Mouse (Mus musculus): ENCODE measurements around the gene Lingo4. TPM values are rescaled to one million over a fixed set of nuclear protein-coding genes. Genes with fewer than 3 reads are reported as not detected.

Lingo4 gene
- 0.18 TPM in 1 of 2 replicates, not detected in the other for polyA plus RNA-seq (2011; ENCODE audit: insufficient read length, low read depth, missing spikeins)

DNA sequence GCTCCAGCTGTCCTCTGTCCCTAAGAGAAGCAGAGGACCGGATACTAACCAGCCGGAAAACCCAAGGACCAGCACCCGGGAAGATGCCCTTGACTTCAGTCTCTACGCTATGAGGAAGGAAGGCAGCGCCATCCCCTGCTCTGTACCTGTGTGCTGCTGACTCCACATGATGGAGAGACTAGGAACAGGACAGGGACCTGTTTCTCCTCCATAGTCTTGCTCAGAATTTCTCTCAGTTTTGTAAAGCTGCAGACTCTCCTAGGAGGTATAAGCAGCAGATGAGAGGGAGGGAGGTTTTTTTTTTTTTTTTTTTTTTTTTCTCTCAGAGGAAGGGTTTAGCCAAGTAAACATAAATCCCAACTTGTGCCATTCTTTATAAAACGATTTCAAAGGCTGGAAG lies at the start of gene Lingo4:
Gene Lingo4, plus strand, starts transcription at position 301 of the 400 bp plus-strand sequence.
- Histone ChIP-seq H3K4me3 (ENCODE audit: insufficient read depth, low read length) (peak within 1 kb of the TSS; percentile 14; the same call in 1 of the 2 replicates), H3K27ac (ENCODE audit: insufficient read depth, low read length) (no peak within 1 kb of the TSS), H3K4me1 (ENCODE audit: control insufficient read depth, insufficient read depth, low read length) (no peaks in the 10 kb centered on the region)
- TF ChIP-seq CTCF (IDR thresholded peaks at IDR 0.05; ENCODE audit: borderline replicate concordance, insufficient read depth, low read length) (no peak), POLR2A (IDR thresholded peaks at IDR 0.05; ENCODE audit: low read depth, low read length) (no peak)

DNA sequence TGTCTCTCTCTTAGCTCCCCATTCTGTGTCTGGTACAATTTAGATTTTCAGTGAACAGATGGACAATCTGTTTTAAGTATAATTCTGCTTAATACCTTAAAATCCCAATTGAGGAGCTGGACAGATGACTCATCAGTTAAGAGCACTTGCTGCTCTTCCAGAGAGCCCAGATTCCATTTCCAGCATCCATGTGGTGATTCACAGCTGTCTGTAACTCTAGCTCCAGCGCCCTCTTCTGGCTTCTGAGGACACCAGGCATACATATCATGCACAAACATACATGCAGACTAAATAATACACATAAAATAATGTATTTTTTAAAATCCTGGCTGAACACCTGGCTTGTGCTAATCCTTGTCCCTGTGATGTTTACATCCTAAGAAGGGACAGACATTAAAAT lies 37.5 kb upstream of the Lingo4 start:
- Histone ChIP-seq H3K27ac (ENCODE audit: insufficient read depth, low read length) (no peak overlapping the region), H3K4me1 (ENCODE audit: control insufficient read depth, insufficient read depth, low read length) (no peaks in the 10 kb centered on the region), H3K4me3 (ENCODE audit: insufficient read depth, low read length) (no peak overlapping the region)
- TF ChIP-seq POLR2A (IDR thresholded peaks at IDR 0.05; ENCODE audit: low read depth, low read length) (no peak), CTCF (IDR thresholded peaks at IDR 0.05; ENCODE audit: borderline replicate concordance, insufficient read depth, low read length) (peak; percentile 36; the same call in 1 of the 2 replicates)

DNA sequence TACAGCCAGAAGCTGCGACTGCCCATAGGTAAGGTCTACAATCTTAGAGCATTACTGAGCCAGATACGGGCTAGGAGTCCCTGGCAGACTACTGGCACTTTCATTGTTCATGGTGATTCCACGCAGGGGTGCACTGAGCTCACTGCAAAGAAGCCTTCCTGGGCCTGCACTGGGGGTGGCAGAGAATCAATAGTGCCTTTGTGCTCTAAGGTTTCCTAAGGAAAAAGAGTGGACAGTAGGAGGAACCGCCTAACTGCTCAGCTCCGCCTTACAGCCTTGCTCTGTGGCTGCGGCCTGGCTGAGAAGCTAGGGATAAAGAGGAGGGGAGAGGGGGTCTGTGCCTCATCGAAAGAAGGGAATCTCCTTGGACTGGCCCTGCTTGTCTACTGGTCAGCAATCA lies 36.2 kb upstream of the Lingo4 start, which contains the start of gene C2cd4d:
Gene C2cd4d, plus strand, starts transcription at position 301 of the 400 bp plus-strand sequence.
- Histone ChIP-seq H3K27ac (ENCODE audit: insufficient read depth, low read length) (no peak within 1 kb of the TSS), H3K4me1 (ENCODE audit: control insufficient read depth, insufficient read depth, low read length) (no peaks in the 10 kb centered on the region), H3K4me3 (ENCODE audit: insufficient read depth, low read length) (no peak within 1 kb of the TSS)
- TF ChIP-seq POLR2A (IDR thresholded peaks at IDR 0.05; ENCODE audit: low read depth, low read length) (no peak), CTCF (IDR thresholded peaks at IDR 0.05; ENCODE audit: borderline replicate concordance, insufficient read depth, low read length) (no peak)

DNA sequence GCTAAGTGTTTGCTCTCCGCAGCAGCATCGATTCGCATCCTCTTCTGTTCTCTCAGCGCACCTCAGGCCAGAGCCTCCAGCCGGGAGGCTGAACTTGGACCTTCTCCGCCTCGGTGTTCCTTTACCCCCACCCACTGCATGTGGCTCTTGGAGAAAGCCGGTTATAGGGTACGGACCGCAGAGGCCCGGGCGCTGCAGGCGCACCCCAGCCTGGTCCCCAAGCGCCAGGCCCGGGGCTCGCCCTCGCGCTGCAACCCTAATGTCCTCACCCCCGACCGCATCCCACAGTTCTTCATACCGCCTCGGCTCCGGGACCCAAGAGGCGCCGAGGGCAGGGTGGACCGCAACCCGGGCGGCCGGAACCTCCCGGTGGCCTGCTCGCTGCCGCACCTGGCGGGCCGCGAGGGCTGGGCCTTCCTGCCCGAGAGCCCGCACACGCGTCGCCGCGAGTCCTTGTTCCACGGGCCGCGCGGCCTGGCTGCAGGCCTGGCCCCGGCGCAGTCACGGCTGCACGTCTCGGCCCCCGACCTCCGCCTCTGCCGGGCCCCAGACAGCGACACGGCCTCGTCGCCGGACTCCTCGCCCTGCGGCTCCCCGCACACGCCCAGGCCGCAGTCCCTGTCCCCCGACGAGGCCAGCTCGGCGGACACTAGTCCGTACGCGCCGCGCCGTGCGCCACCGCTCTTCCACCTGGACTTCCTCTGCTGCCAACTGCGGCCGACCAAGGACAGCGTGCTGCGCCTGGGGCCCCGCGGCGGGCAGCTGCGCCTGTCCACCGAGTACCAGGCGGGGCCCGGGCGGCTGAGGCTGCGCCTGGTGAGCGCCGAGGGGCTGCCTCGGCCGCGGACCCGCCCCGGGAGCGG lies 34.8 kb upstream of the Lingo4 start:
- TF ChIP-seq POLR2A (IDR thresholded peaks at IDR 0.05; ENCODE audit: low read depth, low read length) (no peak), CTCF (IDR thresholded peaks at IDR 0.05; ENCODE audit: borderline replicate concordance, insufficient read depth, low read length) (no peak)
- Histone ChIP-seq H3K4me3 (ENCODE audit: insufficient read depth, low read length) (peak overlapping the region; percentile 4; the same call in 1 of the 2 replicates), H3K4me1 (ENCODE audit: control insufficient read depth, insufficient read depth, low read length) (no peaks in the 10 kb centered on the region), H3K27ac (ENCODE audit: insufficient read depth, low read length) (no peak overlapping the region)

DNA sequence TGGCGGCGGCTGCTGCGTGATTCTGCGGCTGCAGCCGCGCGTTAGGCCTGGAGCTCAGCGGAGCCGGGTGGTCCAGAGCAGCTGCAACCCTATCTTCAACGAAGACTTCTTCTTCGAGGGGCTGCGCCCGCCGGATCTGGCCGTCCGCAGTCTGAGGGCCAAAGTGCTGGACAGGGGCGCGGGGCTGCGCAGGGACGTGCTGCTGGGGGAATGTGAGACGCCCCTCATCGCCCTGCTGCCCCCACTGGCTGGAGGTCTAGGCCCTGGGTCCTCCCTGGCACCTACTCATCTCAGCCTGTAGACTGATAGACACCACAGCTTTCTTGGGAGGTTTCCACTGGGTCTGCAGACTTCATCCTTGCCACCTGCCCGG lies 34.2 kb upstream of the Lingo4 start:
- no peak overlapping the region for H3K4me3 ChIP-seq (ENCODE audit: insufficient read depth, low read length)
- H3K4me1 ChIP-seq (ENCODE audit: control insufficient read depth, insufficient read depth, low read length): no peaks in the 10 kb centered on the region
- H3K27ac ChIP-seq (ENCODE audit: insufficient read depth, low read length): no peak overlapping the region
- no peak for TF ChIP-seq CTCF (IDR thresholded peaks at IDR 0.05; ENCODE audit: borderline replicate concordance, insufficient read depth, low read length)

DNA sequence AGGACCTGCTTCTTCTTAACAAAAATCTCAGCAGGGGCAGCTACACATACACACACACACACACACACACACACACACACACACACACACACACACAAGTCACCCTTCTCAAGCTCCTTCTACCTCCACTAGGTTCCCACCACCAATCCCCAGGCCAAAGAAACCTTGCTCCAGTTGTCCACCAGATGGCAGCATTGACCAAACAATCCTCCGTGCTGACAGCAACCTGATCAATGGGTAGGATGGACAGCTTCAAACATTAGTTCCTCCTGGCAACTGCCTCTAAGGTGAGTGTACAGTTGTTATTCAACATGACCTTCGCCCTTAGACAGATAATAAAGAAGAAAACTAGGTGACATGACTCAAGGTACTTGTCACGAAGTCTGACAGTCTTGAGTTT lies 31.6 kb upstream of the Lingo4 start:
- H3K27ac ChIP-seq (ENCODE audit: insufficient read depth, low read length): no peak overlapping the region
- no peak overlapping the region for H3K4me3 ChIP-seq (ENCODE audit: insufficient read depth, low read length)
- TF ChIP-seq POLR2A (IDR thresholded peaks at IDR 0.05; ENCODE audit: low read depth, low read length) (no peak), CTCF (IDR thresholded peaks at IDR 0.05; ENCODE audit: borderline replicate concordance, insufficient read depth, low read length) (peak; percentile 78)
- H3K4me1 ChIP-seq (ENCODE audit: control insufficient read depth, insufficient read depth, low read length): no peaks in the 10 kb centered on the region

DNA sequence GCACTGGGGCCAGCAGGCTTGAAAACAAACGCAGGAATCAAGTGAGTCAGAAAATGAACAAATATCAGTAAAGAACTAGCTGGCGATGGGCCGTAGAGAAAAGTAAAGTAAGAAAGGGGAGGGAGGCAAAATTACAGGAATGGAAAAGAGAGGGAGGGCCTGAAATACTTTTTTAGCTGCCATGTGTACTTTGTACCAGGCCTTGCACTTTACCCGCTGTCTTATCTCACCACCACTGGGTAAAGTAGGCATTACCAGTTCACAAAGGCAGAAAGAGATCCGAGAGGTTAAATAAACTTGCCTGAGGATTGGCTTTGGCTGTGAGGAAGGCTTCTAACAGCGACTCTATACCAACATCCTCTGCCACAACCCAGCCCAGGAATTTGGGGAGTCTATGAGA lies 30.8 kb upstream of the Lingo4 start:
- Histone ChIP-seq H3K4me3 (ENCODE audit: insufficient read depth, low read length) (no peak overlapping the region), H3K4me1 (ENCODE audit: control insufficient read depth, insufficient read depth, low read length) (no peaks in the 10 kb centered on the region)
- TF ChIP-seq POLR2A (IDR thresholded peaks at IDR 0.05; ENCODE audit: low read depth, low read length) (no peak), CTCF (IDR thresholded peaks at IDR 0.05; ENCODE audit: borderline replicate concordance, insufficient read depth, low read length) (no peak)

DNA sequence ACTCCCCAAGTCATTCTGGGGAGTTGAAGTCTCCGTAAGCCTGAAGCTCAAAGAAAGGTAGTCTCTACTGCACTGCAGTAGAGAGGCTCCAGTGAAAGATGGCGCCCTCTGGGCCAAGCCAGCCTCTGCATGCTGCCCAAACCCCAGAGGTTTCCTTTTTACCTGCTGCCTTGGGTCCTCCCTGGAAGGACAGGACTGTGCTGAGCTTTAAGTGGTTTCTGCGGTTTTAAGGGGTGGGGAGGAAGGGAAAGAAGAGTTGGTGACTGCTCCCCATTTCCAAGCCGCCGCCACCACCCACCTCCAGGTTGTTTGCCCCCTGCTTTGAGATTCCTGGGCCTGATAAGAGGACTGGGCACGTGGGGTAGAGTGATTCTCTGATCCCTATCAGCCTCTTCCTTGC lies 29.7 kb upstream of the Lingo4 start:
- TF ChIP-seq CTCF (IDR thresholded peaks at IDR 0.05; ENCODE audit: borderline replicate concordance, insufficient read depth, low read length): no peak
- no peak for TF ChIP-seq POLR2A (IDR thresholded peaks at IDR 0.05; ENCODE audit: low read depth, low read length)
- H3K4me3 ChIP-seq (ENCODE audit: insufficient read depth, low read length): no peak overlapping the region
- H3K27ac ChIP-seq (ENCODE audit: insufficient read depth, low read length): no peak overlapping the region
- no peaks in the 10 kb centered on the region; the same call in 1 of the 2 replicates for H3K4me1 ChIP-seq (ENCODE audit: control insufficient read depth, insufficient read depth, low read length)

More for the DNA sequence above, 30.8 kb upstream of the Lingo4 start:
- no peak overlapping the region for H3K27ac ChIP-seq (ENCODE audit: insufficient read depth, low read length)

DNA sequence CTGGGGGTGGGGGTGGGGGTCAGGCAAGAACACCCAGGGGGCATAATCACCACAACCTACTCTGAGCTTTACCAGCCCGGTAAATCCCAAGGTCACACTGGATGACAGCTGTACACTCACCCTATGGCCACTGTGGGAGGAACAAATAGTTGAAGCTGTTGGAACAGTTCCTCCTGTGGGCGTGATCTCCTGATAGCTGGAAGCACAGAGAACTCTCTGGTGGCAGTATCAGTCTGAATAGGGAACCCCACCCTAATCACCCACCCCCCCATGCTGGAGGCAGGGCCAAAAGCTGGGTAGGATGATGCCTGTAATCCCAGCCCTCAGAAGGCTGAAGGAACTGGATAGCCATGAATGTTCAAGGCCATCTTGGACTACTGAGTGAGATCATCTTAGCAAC lies 28.6 kb upstream of the Lingo4 start:
- no peaks in the 10 kb centered on the region; the same call in 1 of the 2 replicates for H3K4me1 ChIP-seq (ENCODE audit: control insufficient read depth, insufficient read depth, low read length)
- no peak for TF ChIP-seq CTCF (IDR thresholded peaks at IDR 0.05; ENCODE audit: borderline replicate concordance, insufficient read depth, low read length)
- no peak for TF ChIP-seq POLR2A (IDR thresholded peaks at IDR 0.05; ENCODE audit: low read depth, low read length)
- no peak overlapping the region for H3K4me3 ChIP-seq (ENCODE audit: insufficient read depth, low read length)
- no peak overlapping the region for H3K27ac ChIP-seq (ENCODE audit: insufficient read depth, low read length)

DNA sequence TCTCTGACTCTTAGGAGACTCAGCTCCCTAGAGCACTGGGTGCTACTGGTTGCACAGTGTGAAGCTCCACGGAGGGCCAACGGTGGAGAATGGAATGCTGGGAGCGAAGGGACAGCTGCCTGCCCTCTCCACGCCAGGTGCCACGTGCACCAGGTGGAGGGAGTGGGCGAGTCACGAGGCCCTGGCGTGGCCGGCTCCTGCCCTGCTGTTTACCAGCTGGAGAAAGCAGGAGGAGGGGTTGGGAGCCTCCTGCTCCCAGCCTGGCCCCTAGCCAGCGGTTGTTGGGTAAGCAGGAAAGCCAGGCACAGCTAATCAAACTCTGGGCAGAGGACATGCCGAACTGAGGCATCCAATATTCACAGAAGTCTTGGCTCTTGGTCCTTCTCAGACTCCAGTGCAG lies 26.7 kb upstream of the Lingo4 start:
- Histone ChIP-seq H3K4me1 (ENCODE audit: control insufficient read depth, insufficient read depth, low read length) (no peaks in the 10 kb centered on the region; the same call in 1 of the 2 replicates), H3K4me3 (ENCODE audit: insufficient read depth, low read length) (no peak overlapping the region), H3K27ac (ENCODE audit: insufficient read depth, low read length) (no peak overlapping the region)
- TF ChIP-seq POLR2A (IDR thresholded peaks at IDR 0.05; ENCODE audit: low read depth, low read length) (no peak), CTCF (IDR thresholded peaks at IDR 0.05; ENCODE audit: borderline replicate concordance, insufficient read depth, low read length) (no peak)
